Mouse (Mus musculus): ENCODE results near the gene Ankrd13c. TPM values are rescaled to one million over a fixed set of nuclear protein-coding genes. Genes with fewer than 3 reads are reported as not detected.

Ankrd13c gene
- polyA plus RNA-seq, 1 experiment, result 13.4 TPM

- H3K9me3 ChIP-seq, result no peaks in the 10 kb centered on the region
- no peaks in the 10 kb centered on the region for H3K27me3 ChIP-seq (replicated peaks)
- H3K4me3 ChIP-seq (replicated peaks), result no peak overlapping the region
- H3K4me1 ChIP-seq, result no peaks in the 10 kb centered on the region
- TF ChIP-seq FLI1 (IDR thresholded peaks at IDR 0.05; ENCODE audit: low read length), result no peak
- no peak for TF ChIP-seq GATA1 (IDR thresholded peaks at IDR 0.05; ENCODE audit: borderline replicate concordance, low read length)
- H3K36me3 ChIP-seq (replicated peaks; ENCODE audit: low read length), result peaks cover 55% of the 10 kb centered on the region
These were observed 102.5 kb downstream of the Ankrd13c start for GRCm38 (mm10) chr3:158049508-158049907.

Other genes with a start within 250 kb of the Ankrd13c start
- gene Cth, start 22.2 kb upstream of the Ankrd13c start, polyA plus RNA-seq (2012; ENCODE audit: insufficient read depth, low replicate concordance), result not detected in 2 replicates
- gene Srsf11, start 89.4 kb downstream of the Ankrd13c start, polyA plus RNA-seq (2012; ENCODE audit: insufficient read depth, low replicate concordance), result 63.2 and 75.3 TPM in 2 replicates
- gene Lrrc40, start 89.4 kb downstream of the Ankrd13c start, polyA plus RNA-seq (2012; ENCODE audit: insufficient read depth, low replicate concordance), result 3.6 and 11.4 TPM in 2 replicates

All from megakaryocyte, embryonic 14.5 days (primary cell).